Mouse (Mus musculus) gastrocnemius, adult 2 months (tissue): ENCODE measurements around the gene Rasl11b. TPM values are rescaled to one million over a fixed set of nuclear protein-coding genes. Genes with fewer than 3 reads are reported as not detected.
A peak's percentile ranks its signal among the peaks of the same experiment; 100 is the strongest.

Source experiments
- DNase-seq: peaks from one replicate; pipeline ENCODE4 v3.0.0; 2022
- H3K27ac ChIP-seq: fragments of 200-600 bp; 2 replicates; pipeline ENCODE4 v1.8.1; 2022; ENCODE audit warnings: mild to moderate bottlenecking
- H3K4me3 ChIP-seq: fragments of 200-600 bp; 2 replicates; pipeline ENCODE4 v1.8.1; 2022; ENCODE audit warnings: mild to moderate bottlenecking, moderate library complexity
- CTCF ChIP-seq: fragments of 200-600 bp; IDR thresholded peaks from 2 replicates; pipeline ENCODE4 v1.8.1; 2022; ENCODE audit warnings: antibody characterized with exemption, mild to moderate bottlenecking, moderate library complexity
- intact Hi-C: fragments of 180-260 bp; cut with DNase I; formaldehyde crosslinking; loops from one replicate; pipeline ENCODE4 v1.15.1; 2025
- total RNA-seq, 2 experiments: library from RNA; stranded (reverse); gene quantifications; 2 replicates each; pipeline ENCODE4 v1.2.3; 2021

Rasl11b gene
- total RNA-seq, 2 experiments from 2014 or later = 2.0 to 5.4 TPM

DNA sequence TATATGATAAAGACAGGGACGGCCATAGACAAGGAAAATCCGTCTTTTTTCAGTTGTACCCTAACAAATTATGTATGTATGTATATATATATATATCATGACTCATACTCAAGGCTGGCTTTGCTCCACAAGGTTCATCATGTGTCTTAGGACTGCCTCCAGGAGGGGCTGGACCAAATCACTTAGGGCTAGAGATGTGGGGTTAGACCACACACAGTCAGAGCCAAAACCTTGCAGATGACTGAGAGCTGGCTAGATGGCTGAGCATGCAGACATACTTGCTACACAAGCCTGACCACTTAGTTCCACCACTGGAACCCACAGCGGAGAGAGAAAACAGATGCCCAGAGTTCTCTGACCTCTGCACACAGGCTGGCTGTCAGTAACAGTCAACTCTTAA lies 27.0 kb upstream of the Rasl11b start:
- intact Hi-C loops = no loop called here
- no peak for TF ChIP-seq CTCF
- Histone ChIP-seq H3K4me3 (no peak overlapping the region), H3K27ac (no peak overlapping the region)
- DNase-seq = no peak

DNA sequence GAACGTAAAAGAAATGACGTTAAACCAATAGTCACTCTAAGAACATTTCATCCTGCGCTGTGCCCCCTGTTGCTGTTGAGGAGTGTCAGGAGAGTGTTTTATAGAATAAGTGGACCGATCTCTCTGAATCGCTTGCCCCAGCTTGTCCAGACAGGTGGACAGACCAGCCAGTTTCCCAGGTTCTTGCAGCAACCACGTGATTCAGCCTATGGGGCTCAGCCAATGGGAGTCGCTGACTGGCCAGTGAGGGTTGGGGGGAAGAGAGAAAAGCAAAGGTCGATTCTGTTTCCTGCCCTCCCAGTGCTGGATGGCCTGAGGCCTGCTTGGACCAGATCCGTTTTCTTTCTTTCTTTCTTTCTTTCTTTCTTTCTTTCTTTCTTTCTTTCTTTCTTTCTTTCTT lies 23.3 kb upstream of the Rasl11b start:
- TF ChIP-seq CTCF = no peak
- no peak for DNase-seq
- H3K27ac ChIP-seq = no peak overlapping the region
- intact Hi-C loops = no loop called here
- no peak overlapping the region for H3K4me3 ChIP-seq

DNA sequence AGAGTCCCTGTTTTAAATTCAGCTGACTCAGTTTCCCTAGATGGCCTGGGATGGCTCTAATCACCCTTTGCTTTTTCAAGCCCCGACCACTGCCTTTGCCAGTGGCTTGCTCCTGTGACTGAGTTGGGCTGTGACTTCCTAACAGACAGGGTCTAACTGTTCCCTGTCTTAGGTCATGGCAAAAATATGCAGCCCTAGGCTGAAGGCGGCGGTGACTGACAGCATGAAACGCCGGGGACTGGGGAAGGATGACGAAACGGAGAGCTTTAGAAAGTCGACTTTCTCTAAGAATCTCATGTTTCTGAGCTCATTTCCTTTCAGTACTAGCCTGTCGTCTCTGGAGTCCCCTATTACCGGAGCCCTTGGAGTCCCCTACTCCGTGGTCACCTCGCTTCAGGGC lies 22.9 kb upstream of the Rasl11b start:
- H3K4me3 ChIP-seq = peak overlapping the region; percentile 47
- no peak for TF ChIP-seq CTCF
- peak overlapping the region; percentile 48 for H3K27ac ChIP-seq
- intact Hi-C loops = no loop called here
- DNase-seq = no peak

DNA sequence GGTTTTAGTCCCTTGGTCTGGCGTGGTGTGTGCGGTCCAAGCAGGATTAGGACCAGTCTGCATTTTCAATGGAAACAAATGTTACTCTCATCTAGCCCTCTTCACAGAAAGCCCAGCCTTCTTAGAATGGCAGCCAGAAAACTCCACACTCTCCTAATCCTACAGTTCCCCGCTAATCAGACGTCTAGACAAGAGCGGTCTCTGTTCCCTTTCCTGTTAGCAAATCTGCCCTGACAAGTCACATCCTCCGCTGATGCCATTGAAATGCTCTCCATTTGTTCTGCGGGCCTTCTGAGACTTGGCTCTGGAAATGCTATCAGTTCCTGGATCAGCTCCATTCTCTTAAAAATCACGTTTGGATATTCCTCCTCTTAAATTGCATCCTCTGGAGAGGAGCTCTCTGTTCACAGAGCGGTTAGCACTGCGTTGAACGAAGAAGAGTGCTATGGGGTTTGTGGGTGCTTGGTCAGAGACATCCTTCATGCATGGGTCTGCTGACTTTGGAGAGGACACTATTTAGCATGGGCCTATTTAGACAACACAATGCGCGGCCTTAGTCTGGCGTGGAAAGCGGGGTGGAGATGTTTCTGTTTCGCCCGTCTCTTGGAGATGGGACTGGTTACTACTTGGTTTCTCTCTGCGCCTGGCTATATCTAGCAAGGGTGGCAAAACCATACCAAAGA lies 21.8 kb upstream of the Rasl11b start:
- intact Hi-C loops = no loop called here
- DNase-seq = no peak
- no peak for TF ChIP-seq CTCF

DNA sequence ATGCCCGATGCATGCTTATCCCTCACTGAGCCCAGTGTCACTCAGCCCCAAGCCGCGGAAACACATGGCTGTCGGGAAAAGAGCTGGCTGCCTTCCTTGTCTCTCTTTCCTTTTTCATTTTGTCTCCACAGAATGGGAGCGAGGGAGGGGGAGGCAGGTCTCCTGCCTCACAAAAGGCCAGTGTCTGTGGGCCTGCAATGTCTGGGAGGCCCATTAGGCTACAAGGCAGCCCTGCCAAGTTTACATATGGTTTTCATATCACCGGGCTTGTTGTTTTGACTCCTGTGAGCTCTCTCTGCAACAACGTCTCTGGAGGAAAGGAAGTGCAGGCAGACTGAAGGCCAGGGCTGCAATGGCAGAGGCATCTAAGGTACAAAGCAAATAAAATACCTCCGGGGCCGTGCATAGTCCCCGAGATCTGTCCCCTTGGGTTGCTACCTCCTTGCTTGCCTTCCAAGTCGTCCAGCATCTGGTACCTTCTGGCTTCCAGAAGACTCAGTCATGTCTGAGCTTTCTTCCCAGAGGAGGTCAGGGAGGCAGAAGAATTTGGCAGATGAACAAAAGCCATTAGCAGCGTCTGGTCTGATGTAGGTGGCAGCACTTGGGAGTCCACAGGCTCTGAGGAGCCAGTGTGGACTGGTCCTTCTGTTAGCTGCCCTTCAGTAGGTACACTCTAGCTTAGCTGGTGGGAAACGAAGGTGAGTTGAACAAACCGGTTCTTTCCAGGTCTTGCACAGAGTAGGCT lies 19.4 kb upstream of the Rasl11b start:
- DNase-seq = peak; percentile 49
- Histone ChIP-seq H3K4me3 (peak overlapping the region; percentile 41), H3K27ac (peak overlapping the region; percentile 72)
- TF ChIP-seq CTCF = no peak
- intact Hi-C loops = no loop called here

More for the DNA sequence above, 21.8 kb upstream of the Rasl11b start:
- H3K27ac ChIP-seq = peak overlapping the region; percentile 48
- H3K4me3 ChIP-seq = peak overlapping the region; percentile 37

DNA sequence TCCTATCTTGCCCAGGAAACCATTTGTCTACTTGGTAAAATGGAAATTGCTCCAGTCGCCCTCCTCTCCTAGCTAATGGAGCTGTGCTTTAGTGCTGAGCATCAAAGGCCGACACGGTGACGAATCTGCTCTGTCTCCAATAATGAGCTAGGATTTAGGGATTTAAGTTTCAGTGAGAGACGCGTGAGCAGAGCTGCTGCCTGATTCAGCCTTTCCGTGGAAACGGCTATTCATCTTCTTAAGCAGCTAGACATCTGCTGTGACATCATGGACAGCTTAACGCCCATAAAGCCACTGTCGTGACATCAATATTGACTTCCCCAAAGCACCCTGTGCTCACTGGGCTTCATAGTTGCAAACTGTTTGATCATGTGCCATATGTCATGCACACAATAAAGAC lies 14.9 kb upstream of the Rasl11b start:
- TF ChIP-seq CTCF = no peak
- H3K4me3 ChIP-seq = no peak overlapping the region
- H3K27ac ChIP-seq = no peak overlapping the region
- intact Hi-C loops = no loop called here
- no peak for DNase-seq

DNA sequence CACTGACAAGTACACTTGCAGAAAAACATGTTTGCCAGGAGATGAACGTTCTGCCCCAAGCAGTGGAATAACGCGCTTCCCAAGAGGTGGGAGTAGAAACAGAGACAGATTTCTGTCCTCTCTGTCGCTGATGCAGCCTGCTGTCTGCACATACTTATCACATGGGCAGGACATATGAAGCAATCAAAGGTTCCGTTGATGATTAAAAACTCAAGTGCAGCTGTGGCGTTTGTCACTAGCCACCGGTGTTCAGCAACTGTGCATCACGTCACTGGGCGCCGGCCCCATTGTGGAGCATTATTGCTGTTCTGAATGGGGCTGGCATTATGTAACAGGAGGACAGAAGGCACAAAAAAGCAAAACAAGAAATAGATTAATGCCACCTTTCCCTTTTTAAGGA lies 12.0 kb upstream of the Rasl11b start:
- intact Hi-C loops = no loop called here
- H3K27ac ChIP-seq = no peak overlapping the region
- no peak overlapping the region for H3K4me3 ChIP-seq
- DNase-seq = no peak
- no peak for TF ChIP-seq CTCF

DNA sequence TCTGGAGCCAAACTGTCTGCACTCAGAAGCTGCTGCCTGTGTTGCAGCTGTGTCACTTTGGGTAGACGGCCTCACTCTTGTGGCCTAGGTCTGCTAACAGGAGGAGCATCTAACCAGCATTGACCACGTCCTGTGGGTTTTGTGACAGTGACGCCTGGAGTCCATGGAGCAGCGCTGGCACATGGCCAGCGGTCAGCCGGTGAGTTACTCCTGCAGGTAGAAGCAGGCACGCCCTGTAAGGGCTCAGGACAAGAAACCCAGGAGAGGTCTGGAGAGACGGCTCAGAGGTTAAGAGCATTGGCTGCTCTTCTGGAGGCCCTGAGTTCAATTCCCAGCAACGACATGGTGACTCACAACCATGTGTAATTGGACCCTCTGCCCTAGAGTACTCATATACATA lies 10.5 kb upstream of the Rasl11b start:
- H3K27ac ChIP-seq = no peak overlapping the region
- no peak for DNase-seq
- intact Hi-C loops = no loop called here
- no peak overlapping the region for H3K4me3 ChIP-seq
- no peak for TF ChIP-seq CTCF

DNA sequence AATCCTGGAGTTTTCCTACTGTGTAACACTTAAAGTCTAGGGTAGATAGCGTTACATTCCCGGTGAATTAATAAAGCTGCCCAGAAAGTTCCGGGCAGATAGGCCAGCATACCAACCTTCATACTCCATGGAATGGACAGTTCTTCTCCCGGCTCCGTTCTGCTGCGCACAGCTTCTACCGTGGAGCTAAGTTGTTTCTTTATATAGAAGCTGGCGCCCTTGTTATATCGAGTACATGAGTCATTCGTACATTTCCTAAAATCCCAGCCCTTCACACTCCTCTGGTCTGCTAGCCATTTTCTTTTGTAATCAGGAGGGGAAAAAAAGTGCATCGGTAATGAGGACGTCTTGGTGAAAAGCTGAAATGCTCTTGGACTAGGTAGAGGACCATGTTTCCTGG lies 7.0 kb upstream of the Rasl11b start:
- no peak overlapping the region for H3K27ac ChIP-seq
- no peak for DNase-seq
- no peak overlapping the region for H3K4me3 ChIP-seq
- no peak for TF ChIP-seq CTCF
- intact Hi-C loops = no loop called here

DNA sequence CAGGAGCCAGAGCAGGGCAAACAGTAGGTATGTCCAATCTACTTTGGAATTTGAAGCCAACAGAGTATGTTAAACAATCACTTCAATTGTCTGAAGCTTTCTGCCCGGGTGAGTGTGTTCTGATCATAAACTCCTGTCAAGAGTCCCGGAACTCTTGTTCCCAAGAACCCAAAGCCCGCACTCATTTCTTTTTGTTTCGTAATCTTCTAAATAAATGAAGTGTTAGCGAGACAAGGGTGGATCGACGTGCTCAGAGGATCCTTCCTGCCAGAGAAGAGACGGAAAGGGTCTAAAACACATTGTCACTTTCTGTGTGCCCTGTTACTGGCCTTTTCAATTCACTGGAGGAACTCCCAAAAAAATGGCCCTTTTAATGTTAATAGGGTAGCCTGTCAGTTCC lies 6.2 kb upstream of the Rasl11b start:
- intact Hi-C loops = no loop called here
- no peak for DNase-seq
- Histone ChIP-seq H3K27ac (no peak overlapping the region), H3K4me3 (no peak overlapping the region)
- no peak for TF ChIP-seq CTCF

DNA sequence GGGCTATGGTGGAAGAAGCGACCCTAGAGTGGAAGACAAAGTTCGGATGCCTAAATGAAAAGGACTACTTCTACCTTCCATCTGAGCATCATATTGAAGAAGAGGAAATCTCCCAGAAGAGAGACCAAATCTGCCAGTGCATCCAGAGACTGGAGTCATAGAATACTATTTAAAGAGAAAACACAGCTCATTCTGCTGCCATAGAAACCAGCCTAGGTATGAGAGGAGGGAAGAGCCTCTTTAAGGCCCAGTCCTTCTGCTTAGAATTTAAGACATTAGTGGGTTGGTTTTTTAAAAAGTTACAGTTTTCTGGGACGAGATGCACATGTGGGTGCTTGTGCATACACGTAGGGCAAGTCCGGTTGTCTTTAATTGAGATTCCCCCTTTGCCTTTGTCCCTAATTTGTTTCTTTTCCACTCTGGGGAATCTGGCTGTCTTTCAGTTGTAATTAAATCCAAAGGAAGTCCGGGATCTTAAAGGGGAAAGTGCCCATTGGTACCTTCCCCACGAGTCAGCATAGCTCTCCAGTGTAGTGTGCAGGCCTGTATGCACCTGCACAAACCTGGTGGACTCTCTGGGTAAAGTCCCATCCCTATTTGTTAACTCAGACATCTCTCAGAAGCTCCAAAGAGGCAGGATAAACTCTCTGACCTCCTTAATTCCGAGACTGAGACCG lies 5.5 kb upstream of the Rasl11b start:
- peak overlapping the region; percentile 66 for H3K27ac ChIP-seq
- no peak for TF ChIP-seq CTCF
- intact Hi-C loops = loop anchor here (5.0 kb wide), 1 partner anchor 42 kb away; no protein-coding TSS in a partner anchor
- no peak for DNase-seq
- peak overlapping the region; percentile 63 for H3K4me3 ChIP-seq

DNA sequence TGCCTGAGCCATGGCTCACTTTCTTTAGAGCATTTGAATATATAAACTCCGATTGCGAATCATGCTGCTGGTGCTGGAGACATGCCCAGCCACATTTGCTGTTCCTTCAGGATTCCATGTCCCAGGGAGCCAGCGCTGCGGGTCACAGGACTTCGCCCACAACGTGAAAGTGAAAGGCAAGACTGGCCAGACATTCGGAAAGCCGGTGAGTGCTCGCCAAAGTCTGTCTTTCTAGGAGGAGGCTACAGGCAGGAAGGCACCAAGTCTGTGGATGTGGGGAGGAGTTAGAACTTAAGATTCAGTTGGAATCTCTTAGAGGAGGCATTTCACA lies 5.0 kb upstream of the Rasl11b start:
- peak overlapping the region; percentile 66 for H3K27ac ChIP-seq
- DNase-seq = peak; percentile 66
- peak overlapping the region; percentile 63 for H3K4me3 ChIP-seq
- no peak for TF ChIP-seq CTCF
- intact Hi-C loops = loop anchor here (5.0 kb wide), 1 partner anchor 43 kb away; no protein-coding TSS in a partner anchor

DNA sequence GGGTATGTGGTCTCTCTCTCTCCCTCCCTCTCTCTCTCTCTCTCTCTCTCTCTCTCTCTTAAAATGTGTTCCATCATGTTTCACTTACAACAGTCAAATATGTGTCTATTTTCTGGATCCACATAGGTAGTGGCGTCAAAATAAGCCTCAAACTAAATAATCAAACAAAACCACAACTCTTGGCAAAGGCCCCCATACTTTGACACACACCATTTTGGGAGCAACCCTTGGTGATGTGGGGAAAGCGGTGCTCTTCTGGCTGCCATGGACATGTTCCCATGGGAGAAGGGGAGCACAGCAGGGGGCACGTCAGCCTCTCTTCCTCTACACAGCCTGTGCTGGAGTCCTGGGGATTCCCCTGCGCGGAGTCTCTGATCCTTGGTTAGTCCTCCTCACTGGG lies 4.2 kb upstream of the Rasl11b start:
- intact Hi-C loops = loop anchor here (5.0 kb wide), 1 partner anchor 44 kb away; no protein-coding TSS in a partner anchor
- no peak for TF ChIP-seq CTCF
- no peak for DNase-seq

More for the DNA sequence above, 4.2 kb upstream of the Rasl11b start:
- Histone ChIP-seq H3K27ac (no peak overlapping the region), H3K4me3 (no peak overlapping the region)
